Comparison of ENCODE assay signal across 21 mouse cellular contexts in the genomic region with DNA sequence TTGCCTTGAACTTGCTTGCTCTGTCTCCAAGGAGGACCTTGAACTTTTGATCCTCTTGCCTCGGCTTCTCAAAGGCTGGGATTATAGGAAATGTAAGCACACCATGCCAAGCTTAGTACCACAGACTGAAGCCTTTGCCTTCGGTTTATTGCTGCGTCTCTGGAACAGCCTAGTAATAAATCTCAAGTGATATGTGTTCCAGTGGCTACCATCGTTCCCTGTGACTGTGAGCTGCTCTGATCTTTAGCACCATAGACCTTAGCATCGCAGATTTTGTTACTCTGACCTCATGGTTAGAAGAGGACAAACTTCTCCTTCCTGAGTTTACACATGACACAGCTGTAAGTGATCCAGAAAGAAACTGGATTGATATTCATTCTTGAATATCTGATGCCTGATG.
"Had no signal": no experiment of that assay in that cellular context is flagged by ENCODE, and none has a peak within 500 bp of the region (broad histone marks: within the 10 kb centered on the region; RNA-seq: fewer than 3 reads in every experiment).

No protein-coding gene starts in this region.

- H3K4me1 ChIP-seq: lung, embryonic 15.5 days; midbrain, embryonic 10.5 days; midbrain, embryonic 12.5 days; neural tube, embryonic 13.5 days; neural tube, embryonic 15.5 days; stomach, embryonic 15.5 days had no signal

- H3K27ac ChIP-seq: lung, embryonic 15.5 days; midbrain, embryonic 10.5 days; midbrain, embryonic 12.5 days; neural tube, embryonic 13.5 days; neural tube, embryonic 15.5 days; stomach, embryonic 15.5 days; stomach, postnatal 0 days had no signal

- H3K4me2 ChIP-seq: lung, embryonic 15.5 days; midbrain, embryonic 12.5 days; neural tube, embryonic 13.5 days; neural tube, embryonic 15.5 days; stomach, embryonic 15.5 days had no signal

- H3K9me3 ChIP-seq: lung, embryonic 15.5 days; midbrain, embryonic 10.5 days; midbrain, embryonic 12.5 days; neural tube, embryonic 13.5 days; neural tube, embryonic 15.5 days; stomach, embryonic 15.5 days had no signal

- H3K4me3 ChIP-seq: lung, embryonic 15.5 days; midbrain, embryonic 10.5 days; midbrain, embryonic 12.5 days; myocyte; neural tube, embryonic 13.5 days; neural tube, embryonic 15.5 days; stomach, embryonic 15.5 days had no signal

- H3K27me3 ChIP-seq: lung, embryonic 15.5 days; midbrain, embryonic 12.5 days; neural tube, embryonic 13.5 days; neural tube, embryonic 15.5 days; stomach, embryonic 15.5 days had no signal

- ATAC-seq: liver, postnatal 0 days; midbrain, embryonic 16.5 days had no signal

- DNase-seq: liver, postnatal 0 days; lung, adult 2 months; lung, postnatal 10 days; lung, postnatal 4 days; midbrain, embryonic 14.5 days; retina, postnatal 1 day; right cerebral cortex, adult 18-20 months; right cerebral cortex, postnatal 25 days; right cerebral cortex, postnatal 4 days; thymus, adult 2 months; thymus, postnatal 25 days; thymus, postnatal 4 days had no signal

- H3K36me3 ChIP-seq: lung, embryonic 15.5 days; midbrain, embryonic 12.5 days; neural tube, embryonic 15.5 days; stomach, embryonic 15.5 days had no signal

- H3K9ac ChIP-seq: liver, postnatal 0 days; lung, embryonic 15.5 days; midbrain, embryonic 12.5 days; neural tube, embryonic 13.5 days; neural tube, embryonic 15.5 days; stomach, embryonic 15.5 days had no signal
